Mouse (Mus musculus) CH12.LX (cell line): Measurements from ENCODE around the gene P2rx1.

Experiments
- BHLHE40 ChIP-seq: IDR thresholded peaks from 2 replicates; pipeline ENCODE4 v1.6.1; 2011; ENCODE audit warnings: mild to moderate bottlenecking, low read depth, low read length, improper control_type of control experiment
- CTCF ChIP-seq, 2 experiments: IDR thresholded peaks in 1 of 2; conservative IDR thresholded peaks in 1 of 2; 2 replicates each; pipeline ENCODE4 v1.5.1; 2011 to 2012; ENCODE audit warnings: low read depth in 2 of 2, low read length in 2 of 2, improper control_type of control experiment in 1 of 2, inconsistent platforms in 1 of 2, mild to moderate bottlenecking in 1 of 2, moderate library complexity in 1 of 2
- E2F4 ChIP-seq: IDR thresholded peaks from 2 replicates; pipeline ENCODE4 v1.6.1; 2011; ENCODE audit warnings: low read depth, low read length, improper control_type of control experiment; ENCODE audit not compliant: insufficient replicate concordance
- ETS1 ChIP-seq: conservative IDR thresholded peaks from 2 replicates; pipeline ENCODE4 v1.6.1; 2012; ENCODE audit warnings: low read depth, mild to moderate bottlenecking, inconsistent platforms, low read length, improper control_type of control experiment, moderate library complexity
- GABPA ChIP-seq: IDR thresholded peaks from 2 replicates; pipeline ENCODE4 v1.6.1; 2012; ENCODE audit warnings: low read depth, low read length, improper control_type of control experiment, inconsistent platforms; ENCODE audit not compliant: insufficient replicate concordance
- HCFC1 ChIP-seq: IDR thresholded peaks from 2 replicates; pipeline ENCODE4 v1.6.1; 2012; ENCODE audit warnings: low read depth, mild to moderate bottlenecking, inconsistent platforms, low read length, improper control_type of control experiment
- MEF2A ChIP-seq: IDR thresholded peaks from 2 replicates; pipeline ENCODE4 v1.6.1; 2014; ENCODE audit warnings: low read depth, mild to moderate bottlenecking, inconsistent platforms, low read length, improper control_type of control experiment, borderline replicate concordance
- POLR2A ChIP-seq: IDR thresholded peaks from 2 replicates; pipeline ENCODE4 v1.6.1; 2011; ENCODE audit warnings: low read depth, mild to moderate bottlenecking, improper control_type of control experiment, low read length
- SIN3A ChIP-seq: IDR thresholded peaks from 2 replicates; pipeline ENCODE4 v1.6.1; 2012; ENCODE audit warnings: low read length, improper control_type of control experiment, inconsistent platforms
- USF1 ChIP-seq: IDR thresholded peaks from 2 replicates; pipeline ENCODE4 v1.6.1; 2014; ENCODE audit warnings: low read depth, mild to moderate bottlenecking, inconsistent platforms, low read length, improper control_type of control experiment
- USF2 ChIP-seq: conservative IDR thresholded peaks from 2 replicates; pipeline ENCODE4 v1.6.1; 2011; ENCODE audit warnings: low read depth, low read length, improper control_type of control experiment
- ZKSCAN1 ChIP-seq: IDR thresholded peaks from 2 replicates; pipeline ENCODE4 v1.6.1; 2012; ENCODE audit warnings: low read depth, inconsistent platforms, low read length, improper control_type of control experiment, borderline replicate concordance

DNA sequence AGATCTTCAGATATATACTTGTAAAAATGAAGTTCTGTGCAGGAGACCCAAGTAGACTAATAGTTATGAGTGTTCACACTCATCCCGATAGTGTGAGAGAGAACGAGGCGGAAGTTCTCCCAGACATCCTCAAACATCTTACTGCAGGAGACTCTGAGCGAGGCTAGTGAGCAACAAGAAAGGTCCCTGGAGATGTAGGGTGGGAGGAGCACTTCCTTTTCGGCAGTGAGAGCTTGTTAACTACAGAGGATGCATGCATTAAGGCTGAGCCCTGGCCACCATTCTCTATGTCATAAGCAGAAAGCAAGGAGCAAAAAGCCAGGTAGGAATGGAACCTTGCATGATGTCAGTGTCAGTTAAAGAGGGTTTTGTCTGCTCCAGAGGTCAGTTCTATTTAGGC, 11.7 kb upstream of the P2rx1 start:
- no peak for TF ChIP-seq E2F4
- no peak for TF ChIP-seq CTCF (conservative IDR thresholded peaks at IDR 0.05 in 1 of 2, IDR thresholded peaks at IDR 0.05 in 1 of 2; ENCODE audit: low read depth in 2 of 2, low read length in 2 of 2)
- no peak for TF ChIP-seq HCFC1
- no peak for TF ChIP-seq POLR2A
- no peak for TF ChIP-seq USF1
- no peak for TF ChIP-seq GABPA
- no peak for TF ChIP-seq MEF2A
- no peak for TF ChIP-seq BHLHE40
- no peak for TF ChIP-seq USF2
- no peak for TF ChIP-seq ETS1
- no peak for TF ChIP-seq SIN3A
- TF ChIP-seq ZKSCAN1, result no peak
